Mouse (Mus musculus): ENCODE data around the gene Dcaf5.

GRCm38 (mm10) chr12:80458033-80458432 lies 21.6 kb upstream of the Dcaf5 start:
- TF ChIP-seq CTCF (IDR thresholded peaks at IDR 0.05) (no peak), POLR2A (IDR thresholded peaks at IDR 0.05; ENCODE audit: insufficient read depth, low read depth, low read length) (no peak), EP300 (IDR thresholded peaks at IDR 0.05; ENCODE audit: insufficient read depth, low read depth, low read length) (no peak)
